Mouse (Mus musculus) myocyte (in vitro differentiated cells): Measurements from ENCODE around the gene Xirp1. TPM values are rescaled to one million over a fixed set of nuclear protein-coding genes. Genes with fewer than 3 reads are reported as not detected.

Experiments used
- H3K27me3 ChIP-seq: one replicate; pipeline ENCODE4 v1.6.1; 2011; ENCODE audit not compliant: control insufficient read depth, insufficient read depth, insufficient read length
- H3K36me3 ChIP-seq: one replicate; pipeline ENCODE4 v1.6.1; 2011; ENCODE audit not compliant: control insufficient read depth, insufficient read depth
- H3K4me2 ChIP-seq: one replicate; pipeline ENCODE4 v1.6.1; 2011; ENCODE audit warnings: low read depth, control low read depth
- H3K4me3 ChIP-seq: one replicate; pipeline ENCODE4 v1.5.1; 2011; ENCODE audit warnings: mild to moderate bottlenecking, control low read depth, moderate library complexity
- H3K79me2 ChIP-seq: one replicate; pipeline ENCODE4 v1.6.1; 2011; ENCODE audit not compliant: control insufficient read depth, insufficient read depth
- H3ac ChIP-seq: one replicate; pipeline ENCODE4 v1.6.1; 2011; ENCODE audit not compliant: control insufficient read depth, insufficient read length
- CEBPB ChIP-seq: IDR thresholded peaks from 2 replicates; pipeline ENCODE4 v1.6.1; 2011; ENCODE audit warnings: mild to moderate bottlenecking, moderate library complexity; ENCODE audit not compliant: poor library complexity, insufficient read depth, severe bottlenecking
- E2F4 ChIP-seq: IDR thresholded peaks from one replicate; pipeline ENCODE4 v1.6.1; 2011; ENCODE audit warnings: mild to moderate bottlenecking, control low read depth, moderate library complexity; ENCODE audit not compliant: insufficient read depth
- MAX ChIP-seq: IDR thresholded peaks from one replicate; pipeline ENCODE4 v1.6.1; 2011; ENCODE audit warnings: low read depth, mild to moderate bottlenecking, control low read depth
- MYOD1 ChIP-seq, 3 experiments: IDR thresholded peaks; one replicate each; pipeline ENCODE4 v1.6.1; 2011; ENCODE audit warnings: control low read depth in 2 of 3, low read depth in 2 of 3, mild to moderate bottlenecking in 2 of 3, moderate library complexity in 1 of 3; ENCODE audit not compliant: insufficient read length in 2 of 3, control insufficient read depth in 1 of 3
- MYOG ChIP-seq, 3 experiments: IDR thresholded peaks; one replicate each; pipeline ENCODE4 v1.6.1; 2011; ENCODE audit warnings: control low read depth in 2 of 3, low read depth in 2 of 3, mild to moderate bottlenecking in 2 of 3; ENCODE audit not compliant: insufficient read length in 2 of 3, control insufficient read depth in 1 of 3, insufficient read depth in 1 of 3
- POLR2A ChIP-seq: IDR thresholded peaks from one replicate; pipeline ENCODE4 v1.6.1; 2011; ENCODE audit warnings: low read depth, mild to moderate bottlenecking, control low read depth, moderate library complexity; ENCODE audit not compliant: insufficient read length
- POLR2AphosphoS2 ChIP-seq: IDR thresholded peaks from one replicate; pipeline ENCODE4 v1.6.1; 2011; ENCODE audit warnings: low read depth, control low read depth; ENCODE audit not compliant: insufficient read length
- REST ChIP-seq: IDR thresholded peaks from one replicate; pipeline ENCODE4 v1.6.1; 2011; ENCODE audit warnings: mild to moderate bottlenecking, control low read depth, moderate library complexity; ENCODE audit not compliant: insufficient read depth, insufficient read length
- SRF ChIP-seq: IDR thresholded peaks from one replicate; pipeline ENCODE4 v1.6.1; 2011; ENCODE audit warnings: low read depth; ENCODE audit not compliant: control insufficient read depth, insufficient read length
- TCF12 ChIP-seq: IDR thresholded peaks from one replicate; pipeline ENCODE4 v1.6.1; 2011; ENCODE audit warnings: mild to moderate bottlenecking, control low read depth; ENCODE audit not compliant: poor library complexity, insufficient read depth, severe bottlenecking
- TCF3 ChIP-seq: IDR thresholded peaks from one replicate; pipeline ENCODE4 v1.6.1; 2011; ENCODE audit warnings: low read depth, control low read depth; ENCODE audit not compliant: insufficient read length
- USF1 ChIP-seq: IDR thresholded peaks from one replicate; pipeline ENCODE4 v1.6.1; 2011; ENCODE audit warnings: low read depth, mild to moderate bottlenecking, control low read depth, moderate library complexity
- polyA plus RNA-seq: library from polyadenylated mRNA; unstranded; fragments of >200 nt; fragmentation: generic; extraction: Trizol; gene quantifications from one replicate; pipeline ENCODE4 v1.2.1, GENCODE M21; 2012; ENCODE audit warnings: missing spikeins

Gene Xirp1
- polyA plus RNA-seq, 1 experiment: 35.6 TPM

- Histone ChIP-seq H3K4me2 (no peak overlapping the region), H3K27me3 (no peaks in the 10 kb centered on the region), H3K79me2 (no peaks in the 10 kb centered on the region), H3K4me3 (no peak overlapping the region), H3K36me3 (no peaks in the 10 kb centered on the region), H3ac (no peak overlapping the region)
- TF ChIP-seq CEBPB: no peak
- TF ChIP-seq TCF3: no peak
- no peak for TF ChIP-seq MYOG (IDR thresholded peaks at IDR 0.05; ENCODE audit: control insufficient read depth in 1 of 3, insufficient read depth in 1 of 3, insufficient read length in 2 of 3, low read depth in 2 of 3)
- TF ChIP-seq SRF: no peak
- no peak for TF ChIP-seq USF1
- no peak for TF ChIP-seq POLR2AphosphoS2
- TF ChIP-seq E2F4: no peak
- no peak for TF ChIP-seq MYOD1 (IDR thresholded peaks at IDR 0.05; ENCODE audit: control insufficient read depth in 1 of 3, insufficient read length in 2 of 3, low read depth in 2 of 3)
- no peak for TF ChIP-seq REST
- TF ChIP-seq POLR2A: no peak
Observed at GRCm38 (mm10) chr9:120009226-120009841, 14.1 kb downstream of the Xirp1 start.

GRCm38 (mm10) chr9:120007833-120008232 lies 15.6 kb downstream of the Xirp1 start:
- H3K79me2 ChIP-seq: no peaks in the 10 kb centered on the region
- no peak for TF ChIP-seq POLR2A
- no peak for TF ChIP-seq REST
- TF ChIP-seq CEBPB: no peak
- TF ChIP-seq MAX: no peak
- TF ChIP-seq MYOG (IDR thresholded peaks at IDR 0.05; ENCODE audit: control insufficient read depth in 1 of 3, insufficient read depth in 1 of 3, insufficient read length in 2 of 3, low read depth in 2 of 3): no peak
- no peak for TF ChIP-seq TCF12
- TF ChIP-seq E2F4: no peak
- TF ChIP-seq USF1: no peak
- TF ChIP-seq SRF: no peak
- TF ChIP-seq MYOD1 (IDR thresholded peaks at IDR 0.05; ENCODE audit: control insufficient read depth in 1 of 3, insufficient read length in 2 of 3, low read depth in 2 of 3): no peak
- TF ChIP-seq TCF3: no peak
- no peak for TF ChIP-seq POLR2AphosphoS2
- no peaks in the 10 kb centered on the region for H3K27me3 ChIP-seq
- H3K4me2 ChIP-seq: no peak overlapping the region
- no peak overlapping the region for H3K4me3 ChIP-seq
- no peaks in the 10 kb centered on the region for H3K36me3 ChIP-seq
- H3ac ChIP-seq: no peak overlapping the region

GRCm38 (mm10) chr9:120005936-120006335 lies 17.5 kb downstream of the Xirp1 start:
- no peaks in the 10 kb centered on the region for H3K79me2 ChIP-seq
- H3K27me3 ChIP-seq: no peaks in the 10 kb centered on the region
- no peak overlapping the region for H3ac ChIP-seq
- no peak overlapping the region for H3K4me3 ChIP-seq
- TF ChIP-seq E2F4: no peak
- TF ChIP-seq POLR2A: no peak
- no peak for TF ChIP-seq REST
- no peak for TF ChIP-seq CEBPB
- no peak for TF ChIP-seq POLR2AphosphoS2
- TF ChIP-seq USF1: no peak
- no peak for TF ChIP-seq TCF12
- H3K4me2 ChIP-seq: no peak overlapping the region
- no peaks in the 10 kb centered on the region for H3K36me3 ChIP-seq

- H3K27me3 ChIP-seq: no peaks in the 10 kb centered on the region
- H3K4me2 ChIP-seq: no peak overlapping the region
- H3K36me3 ChIP-seq: no peaks in the 10 kb centered on the region
- no peak overlapping the region for H3ac ChIP-seq
- TF ChIP-seq MAX (no peak), TCF12 (no peak), REST (no peak), SRF (no peak), USF1 (no peak), MYOD1 (IDR thresholded peaks at IDR 0.05; ENCODE audit: control insufficient read depth in 1 of 3, insufficient read length in 2 of 3, low read depth in 2 of 3) (no peak), MYOG (IDR thresholded peaks at IDR 0.05; ENCODE audit: control insufficient read depth in 1 of 3, insufficient read depth in 1 of 3, insufficient read length in 2 of 3, low read depth in 2 of 3) (no peak), E2F4 (no peak), POLR2A (no peak), POLR2AphosphoS2 (no peak), TCF3 (no peak), CEBPB (no peak)
- no peaks in the 10 kb centered on the region for H3K79me2 ChIP-seq
- peak overlapping the region; percentile 20 for H3K4me3 ChIP-seq
Observed at GRCm38 (mm10) chr9:120002893-120003292, 20.5 kb downstream of the Xirp1 start.
